Mouse (Mus musculus): ENCODE data around the gene Tdgf1. TPM values are rescaled to one million over a fixed set of nuclear protein-coding genes. Genes with fewer than 3 reads are reported as not detected.

The Tdgf1 gene
- polyA plus RNA-seq, 1 experiment from 2014 or later = not detected

- no peak for ATAC-seq (ENCODE audit: low FRiP score, low TSS enrichment)
- whole genome bisulfite sequencing = 87% methylated on average over 6 of the region's 6 CpGs
- Histone ChIP-seq H3K27ac (ENCODE audit: low read length) (no peak overlapping the region), H3K9ac (replicated peaks; ENCODE audit: low read length) (no peak overlapping the region), H3K4me3 (ENCODE audit: low read length) (no peak overlapping the region), H3K4me1 (ENCODE audit: insufficient read depth, low read length) (no peaks in the 10 kb centered on the region), H3K36me3 (ENCODE audit: insufficient read depth, low read length) (no peaks in the 10 kb centered on the region), H3K9me3 (ENCODE audit: low read length) (no peaks in the 10 kb centered on the region), H3K4me2 (replicated peaks; ENCODE audit: low read depth, low read length) (no peak overlapping the region), H3K27me3 (ENCODE audit: insufficient read depth, low read length) (peaks cover 41% of the 10 kb centered on the region)
Observed at GRCm38 (mm10) chr9:110955962-110956361, 10.0 kb upstream of the Tdgf1 start.

GRCm38 (mm10) chr9:110954681-110955445 lies 8.9 kb upstream of the Tdgf1 start:
- WGBS = 53% methylated on average over 2 of the region's 2 CpGs
- no peak overlapping the region for H3K9ac ChIP-seq (replicated peaks; ENCODE audit: low read length)
- no peak for ATAC-seq (ENCODE audit: low FRiP score, low TSS enrichment)
- peaks cover 41% of the 10 kb centered on the region for H3K27me3 ChIP-seq (ENCODE audit: insufficient read depth, low read length)
- H3K9me3 ChIP-seq (ENCODE audit: low read length) = no peaks in the 10 kb centered on the region
- no peak overlapping the region for H3K4me3 ChIP-seq (ENCODE audit: low read length)
- no peak overlapping the region for H3K27ac ChIP-seq (ENCODE audit: low read length)
- H3K4me1 ChIP-seq (ENCODE audit: insufficient read depth, low read length) = no peaks in the 10 kb centered on the region
- H3K36me3 ChIP-seq (ENCODE audit: insufficient read depth, low read length) = no peaks in the 10 kb centered on the region
- H3K4me2 ChIP-seq (replicated peaks; ENCODE audit: low read depth, low read length) = no peak overlapping the region

GRCm38 (mm10) chr9:110953550-110954461 lies 7.8 kb upstream of the Tdgf1 start:
- H3K4me1 ChIP-seq (ENCODE audit: insufficient read depth, low read length) = no peaks in the 10 kb centered on the region
- H3K9ac ChIP-seq (replicated peaks; ENCODE audit: low read length) = peak overlapping the region; percentile 66
- 2% methylated on average over 44 of the region's 44 CpGs for WGBS
- H3K36me3 ChIP-seq (ENCODE audit: insufficient read depth, low read length) = no peaks in the 10 kb centered on the region
- H3K4me3 ChIP-seq (ENCODE audit: low read length) = peak overlapping the region; percentile 65
- H3K9me3 ChIP-seq (ENCODE audit: low read length) = no peaks in the 10 kb centered on the region
- H3K4me2 ChIP-seq (replicated peaks; ENCODE audit: low read depth, low read length) = peak overlapping the region; percentile 98
- H3K27ac ChIP-seq (ENCODE audit: low read length) = no peak overlapping the region
- H3K27me3 ChIP-seq (ENCODE audit: insufficient read depth, low read length) = peaks cover 41% of the 10 kb centered on the region
- ATAC-seq (ENCODE audit: low FRiP score, low TSS enrichment) = peak; percentile 76

GRCm38 (mm10) chr9:110952931-110953549 lies 7.1 kb upstream of the Tdgf1 start:
- Histone ChIP-seq H3K4me3 (ENCODE audit: low read length) (peak overlapping the region; percentile 65), H3K27me3 (ENCODE audit: insufficient read depth, low read length) (peaks cover 42% of the 10 kb centered on the region), H3K9ac (replicated peaks; ENCODE audit: low read length) (0 out of 2 replicates have a peak overlapping the region, but pooled peaks have one; percentile 66)

GRCm38 (mm10) chr9:110952398-110952797 lies 6.4 kb upstream of the Tdgf1 start:
- WGBS = 57% methylated on average over 6 of the region's 6 CpGs
- Histone ChIP-seq H3K36me3 (ENCODE audit: insufficient read depth, low read length) (no peaks in the 10 kb centered on the region), H3K27ac (ENCODE audit: low read length) (no peak overlapping the region), H3K27me3 (ENCODE audit: insufficient read depth, low read length) (peaks cover 49% of the 10 kb centered on the region), H3K9me3 (ENCODE audit: low read length) (no peaks in the 10 kb centered on the region), H3K4me1 (ENCODE audit: insufficient read depth, low read length) (no peaks in the 10 kb centered on the region), H3K4me3 (ENCODE audit: low read length) (no peak overlapping the region), H3K4me2 (replicated peaks; ENCODE audit: low read depth, low read length) (no peak overlapping the region), H3K9ac (replicated peaks; ENCODE audit: low read length) (no peak overlapping the region)
- ATAC-seq (ENCODE audit: low FRiP score, low TSS enrichment) = no peak

More at GRCm38 (mm10) chr9:110952931-110953549, 7.1 kb upstream of the Tdgf1 start:
- Histone ChIP-seq H3K36me3 (ENCODE audit: insufficient read depth, low read length) (no peaks in the 10 kb centered on the region), H3K4me1 (ENCODE audit: insufficient read depth, low read length) (no peaks in the 10 kb centered on the region), H3K27ac (ENCODE audit: low read length) (no peak overlapping the region), H3K9me3 (ENCODE audit: low read length) (no peaks in the 10 kb centered on the region), H3K4me2 (replicated peaks; ENCODE audit: low read depth, low read length) (peak overlapping the region; percentile 98)
- 47% methylated on average over 5 of the region's 5 CpGs for WGBS
- ATAC-seq (ENCODE audit: low FRiP score, low TSS enrichment) = no peak

- Histone ChIP-seq H3K4me1 (ENCODE audit: insufficient read depth, low read length) (no peaks in the 10 kb centered on the region), H3K27ac (ENCODE audit: low read length) (no peak overlapping the region), H3K36me3 (ENCODE audit: insufficient read depth, low read length) (no peaks in the 10 kb centered on the region), H3K4me2 (replicated peaks; ENCODE audit: low read depth, low read length) (no peak overlapping the region), H3K9me3 (ENCODE audit: low read length) (no peaks in the 10 kb centered on the region), H3K4me3 (ENCODE audit: low read length) (no peak overlapping the region), H3K27me3 (ENCODE audit: insufficient read depth, low read length) (peaks cover 54% of the 10 kb centered on the region), H3K9ac (replicated peaks; ENCODE audit: low read length) (no peak overlapping the region)
- no peak for ATAC-seq (ENCODE audit: low FRiP score, low TSS enrichment)
- WGBS = 95% methylated on average over 13 of the region's 13 CpGs
Observed at GRCm38 (mm10) chr9:110951866-110952265, 5.9 kb upstream of the Tdgf1 start.

GRCm38 (mm10) chr9:110951397-110951796 lies 5.4 kb upstream of the Tdgf1 start, which contains the start of gene Lrrc2:
Gene Lrrc2 (plus strand): TSS chr9:110951545.
- Histone ChIP-seq H3K9ac (replicated peaks; ENCODE audit: low read length) (no peak within 1 kb of the TSS), H3K27ac (ENCODE audit: low read length) (no peak within 1 kb of the TSS), H3K4me1 (ENCODE audit: insufficient read depth, low read length) (no peaks in the 10 kb centered on the region), H3K4me3 (ENCODE audit: low read length) (no peak within 1 kb of the TSS), H3K27me3 (ENCODE audit: insufficient read depth, low read length) (peaks cover 59% of the 10 kb centered on the region), H3K36me3 (ENCODE audit: insufficient read depth, low read length) (no peaks in the 10 kb centered on the region), H3K9me3 (ENCODE audit: low read length) (no peaks in the 10 kb centered on the region), H3K4me2 (replicated peaks; ENCODE audit: low read depth, low read length) (no peak within 1 kb of the TSS)
- WGBS = 80% methylated on average over 11 of the region's 11 CpGs
- ATAC-seq (ENCODE audit: low FRiP score, low TSS enrichment) = no peak

GRCm38 (mm10) chr9:110950109-110950508 lies 4.2 kb upstream of the Tdgf1 start:
- Histone ChIP-seq H3K9ac (replicated peaks; ENCODE audit: low read length) (no peak overlapping the region), H3K27ac (ENCODE audit: low read length) (no peak overlapping the region), H3K27me3 (ENCODE audit: insufficient read depth, low read length) (peaks cover 61% of the 10 kb centered on the region), H3K4me3 (ENCODE audit: low read length) (no peak overlapping the region), H3K4me2 (replicated peaks; ENCODE audit: low read depth, low read length) (no peak overlapping the region), H3K4me1 (ENCODE audit: insufficient read depth, low read length) (no peaks in the 10 kb centered on the region), H3K9me3 (ENCODE audit: low read length) (no peaks in the 10 kb centered on the region), H3K36me3 (ENCODE audit: insufficient read depth, low read length) (no peaks in the 10 kb centered on the region)
- ATAC-seq (ENCODE audit: low FRiP score, low TSS enrichment) = no peak
- 92% methylated on average over 3 of the region's 3 CpGs for WGBS

GRCm38 (mm10) chr9:110948813-110949310 lies 2.9 kb upstream of the Tdgf1 start:
- Histone ChIP-seq H3K9ac (replicated peaks; ENCODE audit: low read length) (no peak overlapping the region), H3K27me3 (ENCODE audit: insufficient read depth, low read length) (peaks cover 65% of the 10 kb centered on the region), H3K4me1 (ENCODE audit: insufficient read depth, low read length) (no peaks in the 10 kb centered on the region), H3K36me3 (ENCODE audit: insufficient read depth, low read length) (no peaks in the 10 kb centered on the region), H3K4me3 (ENCODE audit: low read length) (no peak overlapping the region), H3K4me2 (replicated peaks; ENCODE audit: low read depth, low read length) (no peak overlapping the region), H3K9me3 (ENCODE audit: low read length) (no peaks in the 10 kb centered on the region), H3K27ac (ENCODE audit: low read length) (no peak overlapping the region)
- no peak for ATAC-seq (ENCODE audit: low FRiP score, low TSS enrichment)
- WGBS = 50% methylated on average over 8 of the region's 8 CpGs
